Mouse (Mus musculus): ENCODE results near the gene Kat7.

DNA sequence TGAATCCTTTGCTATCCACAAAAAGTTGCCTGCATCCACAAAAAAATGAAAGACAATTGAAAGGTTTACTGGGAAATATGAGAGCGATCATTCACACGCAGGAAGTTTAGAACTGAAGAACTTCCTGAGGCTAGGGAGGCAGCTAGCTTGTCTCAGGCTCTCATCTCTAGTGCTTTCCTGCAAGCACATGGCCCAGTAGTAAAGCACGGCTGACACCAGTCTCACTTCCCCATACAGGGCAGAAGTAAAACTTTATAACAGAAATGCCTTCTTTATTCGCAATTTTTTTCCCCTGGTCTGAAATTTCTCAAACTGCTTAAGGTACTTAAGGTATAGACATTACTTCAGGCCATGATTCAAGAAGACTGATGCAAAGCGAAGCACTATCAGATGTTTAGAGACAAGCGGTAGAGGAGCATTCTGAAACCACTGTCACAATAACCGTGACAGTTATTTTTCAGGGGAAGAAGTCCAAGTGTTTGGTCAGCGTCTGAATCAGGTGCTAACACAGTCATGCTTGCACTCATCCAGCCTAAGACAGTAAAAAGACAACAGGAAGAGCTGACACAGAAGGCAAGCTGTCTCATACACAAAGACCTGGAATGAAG is 16.9 kb downstream of the Kat7 start:
- TF ChIP-seq CTCF (IDR thresholded peaks at IDR 0.05; ENCODE audit: control insufficient read depth, insufficient read depth, insufficient read length) (no peak), USF1 (IDR thresholded peaks at IDR 0.05; ENCODE audit: low read depth) (no peak), MYOD1 (IDR thresholded peaks at IDR 0.05; ENCODE audit: control insufficient read depth, insufficient read length, low read depth) (no peak), MYOG (IDR thresholded peaks at IDR 0.05; ENCODE audit: control insufficient read depth, extremely low read depth, insufficient read length) (no peak), MAX (IDR thresholded peaks at IDR 0.05) (no peak)

Data from C2C12 (cell line).